Mouse (Mus musculus) testis, adult 2 months (tissue): Measurements from ENCODE around the gene Gm35549.

ENCODE experiments used
- CTCF ChIP-seq: fragments of 200-500 bp; IDR thresholded peaks from 2 replicates; pipeline ENCODE4 v1.5.1; 2012; ENCODE audit warnings: low read depth, mild to moderate bottlenecking, inconsistent platforms, low read length, moderate library complexity; ENCODE audit not compliant: control insufficient read depth, insufficient read depth, insufficient replicate concordance
- POLR2A ChIP-seq: fragments of 200-500 bp; IDR thresholded peaks from 2 replicates; pipeline ENCODE4 v1.6.1; 2012; ENCODE audit warnings: low read depth, mild to moderate bottlenecking, inconsistent platforms, low read length, moderate library complexity; ENCODE audit not compliant: control insufficient read depth

- no peak for TF ChIP-seq POLR2A
- TF ChIP-seq CTCF, result no peak
Measured at GRCm38 (mm10) chr9:122815239-122815851, 28.5 kb downstream of the Gm35549 start.
